Mouse (Mus musculus) stomach, postnatal 0 days (tissue): ENCODE measurements at regions not wholly inside any gene's neighbourhood (a gene's known extent, or its start where the extent isn't known, plus 50 kb on each side); places are given as distances from the start of the nearest gene placed in this dataset.

Experiments
- CTCF ChIP-seq: IDR thresholded peaks from 2 replicates; pipeline ENCODE4 v1.5.1; 2016; ENCODE audit warnings: antibody characterized with exemption, low read depth, mild to moderate bottlenecking, moderate library complexity
- EP300 ChIP-seq: optimal IDR thresholded peaks from 2 replicates; pipeline ENCODE3; 2016; ENCODE audit warnings: antibody characterized with exemption

- TF ChIP-seq CTCF (no peak), EP300 (no peak)
Observed at GRCm38 (mm10) chr7:70814391-70814790, 447.9 kb upstream of the Nr2f2 start.
